Mouse (Mus musculus): ENCODE data around the gene Atp6v1g2.
"Not testable (repeated sequence)": the region's sequence is repeated elsewhere in the genome, so short reads cannot be mapped to it uniquely, and the experiment has no call there.

Atp6v1g2 gene

GRCm38 (mm10) chr17:35204494-35205379, 28.7 kb upstream of the Atp6v1g2 start, which contains the start of gene Lta:
Lta (minus strand) TSS chr17:35205351.
- no peak for DNase-seq (ENCODE audit: low read depth)

GRCm38 (mm10) chr17:35205380-35205769, 28.1 kb upstream of the Atp6v1g2 start:
- no peak for DNase-seq (ENCODE audit: low read depth)

- DNase-seq (ENCODE audit: low read depth): no peak
Observed at GRCm38 (mm10) chr17:35209785-35210535, 23.5 kb upstream of the Atp6v1g2 start.

- DNase-seq (ENCODE audit: low read depth): no peak
Observed at GRCm38 (mm10) chr17:35210593-35210992, 22.9 kb upstream of the Atp6v1g2 start.

GRCm38 (mm10) chr17:35213071-35213470, 20.4 kb upstream of the Atp6v1g2 start:
- DNase-seq (ENCODE audit: low read depth): no peak

- DNase-seq (ENCODE audit: low read depth): no peak
Observed at GRCm38 (mm10) chr17:35218516-35219193, 14.8 kb upstream of the Atp6v1g2 start.

GRCm38 (mm10) chr17:35219601-35220041, 13.8 kb upstream of the Atp6v1g2 start:
- no peak for DNase-seq (ENCODE audit: low read depth)

- DNase-seq (ENCODE audit: low read depth): no peak
Observed at GRCm38 (mm10) chr17:35220156-35220952, 13.1 kb upstream of the Atp6v1g2 start, which contains the start of gene Gm16181. Gm16181 (plus strand) TSS chr17:35220834.

GRCm38 (mm10) chr17:35222299-35222698, 11.2 kb upstream of the Atp6v1g2 start:
- DNase-seq (ENCODE audit: low read depth): no peak

GRCm38 (mm10) chr17:35224641-35225040, 8.8 kb upstream of the Atp6v1g2 start:
- DNase-seq (ENCODE audit: low read depth): no peak

- DNase-seq (ENCODE audit: low read depth): no peak
Observed at GRCm38 (mm10) chr17:35225456-35225855, 8.0 kb upstream of the Atp6v1g2 start.

- DNase-seq (ENCODE audit: low read depth): no peak
Observed at GRCm38 (mm10) chr17:35226561-35227046, 6.9 kb upstream of the Atp6v1g2 start.

- DNase-seq (ENCODE audit: low read depth): no peak
Observed at GRCm38 (mm10) chr17:35231022-35231421, 2.4 kb upstream of the Atp6v1g2 start.

GRCm38 (mm10) chr17:35232043-35232442, 1.4 kb upstream of the Atp6v1g2 start:
- peak; percentile 65 for DNase-seq (ENCODE audit: low read depth)

- DNase-seq (ENCODE audit: low read depth): no peak
Observed at GRCm38 (mm10) chr17:35232659-35233058, 801 bp upstream of the Atp6v1g2 start.

- not testable (repeated sequence) for DNase-seq (ENCODE audit: low read depth)
Observed at GRCm38 (mm10) chr17:35234090-35234489, 630 bp downstream of the Atp6v1g2 start.

- no peak for DNase-seq (ENCODE audit: low read depth)
Observed at GRCm38 (mm10) chr17:35234903-35235302, 1.4 kb downstream of the Atp6v1g2 start.

GRCm38 (mm10) chr17:35235614-35236389, 2.3 kb downstream of the Atp6v1g2 start, which contains the start of gene Nfkbil1:
Nfkbil1 (minus strand) TSS chr17:35235792.
- DNase-seq (ENCODE audit: low read depth): peak; percentile 96

GRCm38 (mm10) chr17:35236390-35236746, 2.9 kb downstream of the Atp6v1g2 start:
- peak; percentile 90 for DNase-seq (ENCODE audit: low read depth)

GRCm38 (mm10) chr17:35236996-35237395, 3.5 kb downstream of the Atp6v1g2 start:
- DNase-seq (ENCODE audit: low read depth): no peak
